Mouse (Mus musculus) midbrain, postnatal 0 days (tissue): ENCODE data around the gene Fam204a. TPM values are rescaled to one million over a fixed set of nuclear protein-coding genes. Genes with fewer than 3 reads are reported as not detected.
A peak's percentile ranks its signal among the peaks of the same experiment; 100 is the strongest.

Experiments
- ATAC-seq: fragments of 200-750 bp; cut with Nextera tagmentation; 2 replicates; pipeline ENCODE4 v1.8.0; 2017; ENCODE audit warnings: moderate number of reproducible peaks, mild to moderate bottlenecking, moderate TSS enrichment, moderate library complexity; ENCODE audit not compliant: low FRiP score
- DNase-seq: peaks from one replicate; pipeline ENCODE4 v3.0.0-alpha.2; 2015; ENCODE audit warnings: low spot score
- H3K27ac ChIP-seq: fragments of 300-500 bp; sonication (generic); 2 replicates; pipeline ENCODE4 v1.5.1; 2014; ENCODE audit warnings: low read depth, mild to moderate bottlenecking, low read length, mixed read lengths
- H3K27me3 ChIP-seq: fragments of 300-500 bp; sonication (generic); 2 replicates; pipeline ENCODE4 v1.6.1; 2014; ENCODE audit warnings: low read length, control low read depth, mixed read lengths; ENCODE audit not compliant: insufficient read depth
- H3K36me3 ChIP-seq: fragments of 300-500 bp; sonication (generic); 2 replicates; pipeline ENCODE4 v1.6.1; 2014; ENCODE audit warnings: low read length, control low read depth, mixed read lengths; ENCODE audit not compliant: insufficient read depth
- H3K4me1 ChIP-seq: fragments of 300-500 bp; sonication (generic); 2 replicates; pipeline ENCODE4 v1.6.1; 2014; ENCODE audit warnings: mild to moderate bottlenecking, control low read depth, antibody characterized with exemption, low read length, mixed read lengths; ENCODE audit not compliant: insufficient read depth
- H3K4me2 ChIP-seq: fragments of 300-500 bp; sonication (generic); 2 replicates; pipeline ENCODE4 v1.6.1; 2014; ENCODE audit warnings: low read depth, mild to moderate bottlenecking, low read length, mixed read lengths; ENCODE audit not compliant: poor library complexity, severe bottlenecking
- H3K4me3 ChIP-seq: fragments of 300-500 bp; sonication (generic); 2 replicates; pipeline ENCODE4 v1.5.1; 2014; ENCODE audit warnings: low read depth, mild to moderate bottlenecking, low read length, moderate library complexity
- H3K9ac ChIP-seq: fragments of 300-500 bp; sonication (generic); replicated peaks from 2 replicates; pipeline ENCODE4 v1.6.1; 2014; ENCODE audit warnings: mild to moderate bottlenecking, low read length, moderate library complexity, mixed read lengths; ENCODE audit not compliant: poor library complexity, severe bottlenecking
- H3K9me3 ChIP-seq: fragments of 300-500 bp; sonication (generic); 2 replicates; pipeline ENCODE4 v1.6.1; 2016; ENCODE audit warnings: low read length, control low read depth
- CTCF ChIP-seq: IDR thresholded peaks from 2 replicates; pipeline ENCODE4 v1.5.1; 2016; ENCODE audit warnings: antibody characterized with exemption, mild to moderate bottlenecking
- WGBS: fragments of 180-500 bp; shearing (Covaris S2); extraction: QIAGEN DNeasy Blood & Tissue Kit; methylation state at CpG from one replicate; pipeline ENCODE4 v1.1.7; 2014; 5-methylcytosine and 5-hydroxymethylcytosine counted together
- polyA plus RNA-seq: library from polyadenylated mRNA; unstranded; fragments of >200 nt; fragmentation: Nextera tagmentation; extraction: Ambion mirVana; gene quantifications from 2 replicates; pipeline ENCODE4 v1.2.1, GENCODE M21; 2015
- total RNA-seq: library from RNA; depleted of rRNA; stranded (reverse); fragments of >200 nt; gene quantifications from 2 replicates; pipeline ENCODE4 v1.2.3, GENCODE M21; 2014

Gene Fam204a
- total and polyA plus RNA-seq, 2 experiments from 2014 or later: 28.3 to 93.1 TPM

DNA sequence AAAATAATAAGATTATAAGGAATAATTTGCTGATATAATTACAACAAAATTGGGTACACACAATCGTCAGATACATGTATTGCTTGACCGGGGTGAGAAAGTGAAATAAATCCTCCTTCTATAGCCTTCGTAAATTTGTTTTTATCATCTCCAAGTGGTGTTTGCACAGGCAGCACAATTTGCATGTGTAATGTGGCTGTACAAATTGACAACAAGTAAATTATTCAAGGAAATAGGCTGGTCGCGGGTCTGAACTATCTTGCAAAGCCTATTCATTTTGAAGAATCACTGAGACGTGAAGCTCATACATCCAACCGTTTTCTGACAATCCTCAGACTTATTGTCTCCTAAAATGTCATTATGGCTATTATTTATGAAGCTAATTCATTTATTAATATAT, 16.1 kb upstream of the Fam204a start:
- H3K27ac ChIP-seq: no peak overlapping the region
- no peak overlapping the region for H3K9ac ChIP-seq
- WGBS: 36% methylated on average over 7 of the region's 7 CpGs
- no peaks in the 10 kb centered on the region for H3K27me3 ChIP-seq
- no peak overlapping the region for H3K4me2 ChIP-seq
- no peak for TF ChIP-seq CTCF
- H3K36me3 ChIP-seq: no peaks in the 10 kb centered on the region
- DNase-seq (peak; percentile 11), ATAC-seq (no peak)
- H3K9me3 ChIP-seq: no peaks in the 10 kb centered on the region
- H3K4me3 ChIP-seq: no peak overlapping the region
- H3K4me1 ChIP-seq: no peaks in the 10 kb centered on the region

DNA sequence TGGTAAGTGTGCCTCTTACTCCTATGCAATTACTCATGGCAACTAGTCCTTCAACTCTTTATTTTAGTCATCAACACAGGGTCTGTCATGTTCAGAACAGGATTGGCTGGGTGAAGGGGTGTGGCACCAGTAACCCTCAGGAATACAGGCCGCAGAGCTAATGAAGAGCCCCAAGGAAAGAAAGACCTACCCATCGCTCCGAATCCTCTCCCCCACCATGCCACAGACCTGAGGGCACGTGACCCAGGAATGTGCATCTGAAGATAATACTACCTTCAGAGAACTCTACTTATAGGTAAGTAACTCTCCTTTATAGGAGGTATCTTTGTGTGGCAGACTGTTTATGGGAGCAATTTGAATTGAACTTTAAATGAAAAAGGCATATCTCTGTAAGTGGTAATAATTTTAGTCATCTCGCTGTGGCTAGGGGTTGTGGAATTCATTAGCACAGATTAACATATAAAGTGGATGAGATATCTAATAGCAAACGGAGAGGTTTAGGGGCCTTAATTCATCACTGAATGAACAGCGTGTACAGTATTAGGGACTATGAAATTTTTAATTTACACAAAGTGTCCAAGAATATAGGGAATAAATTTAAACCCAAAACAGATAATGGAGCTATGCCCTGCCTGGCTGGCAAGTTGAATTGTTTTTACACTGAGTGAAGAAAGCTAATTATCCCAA, 15.6 kb upstream of the Fam204a start:
- Histone ChIP-seq H3K4me2 (no peak overlapping the region), H3K9ac (no peak overlapping the region), H3K4me3 (no peak overlapping the region), H3K36me3 (no peaks in the 10 kb centered on the region), H3K27ac (no peak overlapping the region), H3K9me3 (no peaks in the 10 kb centered on the region), H3K4me1 (no peaks in the 10 kb centered on the region), H3K27me3 (no peaks in the 10 kb centered on the region)
- no peak for TF ChIP-seq CTCF
- WGBS: 37% methylated on average over 7 of the region's 7 CpGs
- DNase-seq (no peak), ATAC-seq (no peak)

DNA sequence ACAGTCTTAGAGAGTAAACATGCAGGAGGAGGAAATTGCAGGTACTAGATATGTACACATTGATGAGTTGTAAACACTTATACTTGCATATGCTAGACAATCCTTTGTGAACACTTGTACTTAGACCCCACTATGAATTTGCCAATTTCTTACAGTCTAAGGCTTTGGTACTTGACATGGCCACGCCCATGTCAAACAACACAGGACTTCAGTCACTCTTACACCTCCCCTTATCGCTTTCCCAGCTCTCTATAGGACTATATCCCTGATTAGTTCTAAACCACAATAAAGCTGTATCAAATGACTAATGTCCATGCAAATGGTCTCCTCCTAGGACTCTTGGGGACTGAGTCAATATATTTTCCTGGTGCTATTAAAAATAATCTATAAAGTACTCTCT, 5.0 kb upstream of the Fam204a start:
- WGBS: 87% methylated on average over 2 of the region's 2 CpGs
- Histone ChIP-seq H3K4me1 (no peaks in the 10 kb centered on the region), H3K9me3 (no peaks in the 10 kb centered on the region), H3K9ac (no peak overlapping the region), H3K4me3 (no peak overlapping the region), H3K4me2 (no peak overlapping the region), H3K36me3 (no peaks in the 10 kb centered on the region), H3K27ac (no peak overlapping the region), H3K27me3 (no peaks in the 10 kb centered on the region)
- no peak for DNase-seq
- no peak for ATAC-seq
- no peak for TF ChIP-seq CTCF

DNA sequence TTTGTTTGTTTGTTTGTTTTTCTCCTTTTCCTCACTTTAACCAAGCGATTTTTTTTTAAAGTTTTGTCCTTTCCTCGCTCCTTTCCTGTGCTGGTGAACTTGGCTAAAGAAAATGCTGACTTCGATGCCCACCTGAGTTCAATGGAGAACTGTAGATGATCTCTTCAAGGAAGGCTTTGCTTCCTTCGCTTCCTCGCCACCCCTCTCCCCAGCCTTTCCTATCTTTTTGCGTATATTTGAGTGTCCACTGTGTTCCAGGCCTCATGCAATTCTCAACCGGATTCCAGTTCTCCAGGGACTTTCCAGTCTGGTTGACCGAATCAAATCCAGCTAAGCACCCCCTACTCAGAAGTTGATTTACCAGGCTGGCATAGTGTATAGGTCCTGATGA, 339 bp upstream of the Fam204a start:
- WGBS: 33% methylated on average over 8 of the region's 8 CpGs
- H3K9me3 ChIP-seq: no peaks in the 10 kb centered on the region
- no peak overlapping the region for H3K27ac ChIP-seq
- no peak for DNase-seq
- ATAC-seq: no peak
- no peak for TF ChIP-seq CTCF
- peak overlapping the region; percentile 94; the same call in 1 of the 2 replicates for H3K4me3 ChIP-seq
- H3K9ac ChIP-seq: no peak overlapping the region
- no peaks in the 10 kb centered on the region for H3K36me3 ChIP-seq
- no peaks in the 10 kb centered on the region for H3K27me3 ChIP-seq
- H3K4me1 ChIP-seq: 0 out of 2 replicates have a peak, but pooled peaks cover 4% of the 10 kb centered on the region
- H3K4me2 ChIP-seq: peak overlapping the region; percentile 37

DNA sequence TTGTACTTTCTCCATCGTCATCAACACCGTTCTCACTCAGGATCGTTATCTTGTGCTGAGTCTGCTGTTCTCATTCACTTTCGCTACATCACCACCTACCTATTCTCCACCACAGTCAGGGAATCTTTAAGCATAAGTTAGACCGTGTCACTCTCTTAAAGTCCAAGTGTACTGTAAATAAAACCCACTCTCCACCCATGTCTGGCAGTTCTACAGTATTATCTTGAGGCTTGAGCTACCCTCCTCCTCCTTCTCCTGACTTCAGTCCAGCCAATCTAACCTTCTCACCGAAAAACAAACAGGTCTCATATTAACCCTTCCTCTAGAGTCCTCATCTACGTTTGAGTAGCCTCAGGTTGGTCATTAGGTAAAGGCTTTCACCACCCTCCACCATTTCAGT, 7.1 kb downstream of the Fam204a start:
- Histone ChIP-seq H3K27ac (no peak overlapping the region), H3K4me1 (no peaks in the 10 kb centered on the region), H3K4me3 (no peak overlapping the region), H3K36me3 (no peaks in the 10 kb centered on the region), H3K4me2 (no peak overlapping the region), H3K27me3 (no peaks in the 10 kb centered on the region), H3K9ac (no peak overlapping the region), H3K9me3 (no peaks in the 10 kb centered on the region)
- DNase-seq (no peak), ATAC-seq (no peak)
- WGBS: 88% methylated on average over 7 of the region's 7 CpGs
- no peak for TF ChIP-seq CTCF

DNA sequence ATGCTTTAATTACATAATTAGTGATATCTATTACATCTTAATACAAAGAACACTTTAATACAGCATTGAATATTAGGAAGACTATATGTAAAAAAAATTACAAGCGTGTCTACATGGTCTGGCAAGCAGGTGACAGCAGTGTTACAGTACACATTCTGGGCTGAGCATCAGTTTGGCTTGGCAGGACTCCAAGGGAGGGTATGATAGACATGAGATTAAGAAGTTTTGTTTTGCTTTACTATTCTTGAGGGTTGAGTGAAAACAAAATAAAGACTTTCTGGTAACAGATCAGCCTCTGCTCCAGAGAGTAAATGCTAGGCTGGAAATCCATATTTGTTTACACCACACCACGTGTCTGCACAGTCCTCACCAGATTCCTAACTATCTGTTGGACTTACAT, 8.5 kb downstream of the Fam204a start:
- ATAC-seq (no peak), DNase-seq (no peak)
- Histone ChIP-seq H3K9me3 (no peaks in the 10 kb centered on the region), H3K27ac (no peak overlapping the region), H3K27me3 (no peaks in the 10 kb centered on the region), H3K4me2 (no peak overlapping the region), H3K9ac (no peak overlapping the region), H3K4me3 (no peak overlapping the region), H3K36me3 (no peaks in the 10 kb centered on the region), H3K4me1 (no peaks in the 10 kb centered on the region)
- WGBS: 58% methylated on average over 2 of the region's 2 CpGs
- no peak for TF ChIP-seq CTCF
